Mouse (Mus musculus) thymus, postnatal 0 days (tissue): ENCODE measurements around the gene Rgs4. TPM values are rescaled to one million over a fixed set of nuclear protein-coding genes. Genes with fewer than 3 reads are reported as not detected.

Experiments used
- DNase-seq: peaks from one replicate; pipeline ENCODE4 v3.0.0-alpha.2; 2015; ENCODE audit warnings: low spot score
- polyA plus RNA-seq: library from polyadenylated mRNA; unstranded; fragments of >200 nt; fragmentation: Nextera tagmentation; extraction: Ambion mirVana; gene quantifications from 2 replicates; pipeline ENCODE4 v1.2.1, GENCODE M21; 2015

Rgs4 gene
- polyA plus RNA-seq: 4.0 and 4.8 TPM in 2 replicates

- DNase-seq: no peak
Observed at GRCm38 (mm10) chr1:169747473-169747872, at the start of gene Rgs4. Gene Rgs4 (minus strand): TSS chr1:169747642.

- DNase-seq: no peak
Observed at GRCm38 (mm10) chr1:169792437-169792836, 45.0 kb upstream of the Rgs4 start.

- no peak for DNase-seq
Observed at GRCm38 (mm10) chr1:169785981-169786380, 38.5 kb upstream of the Rgs4 start.

GRCm38 (mm10) chr1:169776566-169776965, 29.1 kb upstream of the Rgs4 start:
- no peak for DNase-seq

- DNase-seq: no peak
Observed at GRCm38 (mm10) chr1:169764619-169764955, 17.1 kb upstream of the Rgs4 start.

- no peak for DNase-seq
Observed at GRCm38 (mm10) chr1:169763858-169764618, 16.6 kb upstream of the Rgs4 start.

GRCm38 (mm10) chr1:169762524-169762923, 15.1 kb upstream of the Rgs4 start:
- DNase-seq: no peak

GRCm38 (mm10) chr1:169756532-169756931, 9.1 kb upstream of the Rgs4 start:
- DNase-seq: no peak

GRCm38 (mm10) chr1:169752395-169752794, 5.0 kb upstream of the Rgs4 start:
- no peak for DNase-seq

GRCm38 (mm10) chr1:169748439-169748838, 997 bp upstream of the Rgs4 start:
- DNase-seq: no peak

- DNase-seq: no peak
Observed at GRCm38 (mm10) chr1:169747902-169748301, 460 bp upstream of the Rgs4 start.

- DNase-seq: no peak
Observed at GRCm38 (mm10) chr1:169741147-169741546, 6.3 kb downstream of the Rgs4 start.

- DNase-seq: no peak
Observed at GRCm38 (mm10) chr1:169737231-169737630, 10.2 kb downstream of the Rgs4 start.

- no peak for DNase-seq
Observed at GRCm38 (mm10) chr1:169736139-169736538, 11.3 kb downstream of the Rgs4 start.

- DNase-seq: no peak
Observed at GRCm38 (mm10) chr1:169730599-169731100, 16.8 kb downstream of the Rgs4 start.

- DNase-seq: no peak
Observed at GRCm38 (mm10) chr1:169726319-169726718, 21.1 kb downstream of the Rgs4 start.

- DNase-seq: no peak
Observed at GRCm38 (mm10) chr1:169721836-169722235, 25.6 kb downstream of the Rgs4 start.

GRCm38 (mm10) chr1:169704395-169705087, 42.9 kb downstream of the Rgs4 start:
- no peak for DNase-seq

- no peak for DNase-seq
Observed at GRCm38 (mm10) chr1:169699184-169699583, 48.3 kb downstream of the Rgs4 start.

- no peak for DNase-seq
Observed at GRCm38 (mm10) chr1:169697236-169697635, 50.2 kb downstream of the Rgs4 start.

- DNase-seq: no peak
Observed at GRCm38 (mm10) chr1:169695356-169695755, 52.1 kb downstream of the Rgs4 start.

GRCm38 (mm10) chr1:169693537-169693936, 53.9 kb downstream of the Rgs4 start:
- DNase-seq: no peak

GRCm38 (mm10) chr1:169693040-169693439, 54.4 kb downstream of the Rgs4 start:
- no peak for DNase-seq
